In the genomic region with DNA sequence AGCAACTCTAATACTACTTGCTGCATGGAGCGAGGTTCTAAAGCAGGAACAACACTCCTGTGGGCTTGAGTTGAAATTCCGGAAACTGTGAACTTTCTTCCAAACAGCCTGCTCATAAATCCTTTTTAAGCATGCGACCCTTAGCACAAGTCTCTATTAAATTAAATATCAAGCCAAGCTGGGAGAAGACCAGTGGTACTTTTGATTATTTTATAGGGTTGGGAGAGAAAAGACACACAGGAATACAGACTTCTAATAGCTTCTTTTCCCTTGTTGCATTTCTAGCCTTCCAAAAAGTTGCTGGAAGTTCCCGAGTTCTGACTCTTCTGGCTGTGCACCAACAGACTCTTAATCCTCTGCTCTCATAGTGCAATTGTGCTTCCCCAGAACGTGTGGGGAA, we compare ENCODE assay signal across 10 mouse cellular contexts.
"Had no signal": no experiment of that assay in that cellular context is flagged by ENCODE, and none has a peak within 500 bp of the region (broad histone marks: within the 10 kb centered on the region; RNA-seq: fewer than 3 reads in every experiment).

No protein-coding gene starts in this region.

- H3K4me3 ChIP-seq: midbrain, embryonic 13.5 days; neural tube, embryonic 12.5 days; stomach, embryonic 15.5 days had no signal

- H3K27me3 ChIP-seq: midbrain, embryonic 13.5 days; neural tube, embryonic 12.5 days; stomach, embryonic 15.5 days had no signal

- H3K9me3 ChIP-seq: midbrain, embryonic 13.5 days; neural tube, embryonic 12.5 days; stomach, embryonic 15.5 days had no signal

- H3K27ac ChIP-seq: hindbrain, postnatal 0 days; liver, embryonic 14.5 days; midbrain, embryonic 13.5 days; neural tube, embryonic 12.5 days; stomach, embryonic 15.5 days had no signal

- H3K9ac ChIP-seq: liver, embryonic 14.5 days; midbrain, embryonic 13.5 days; neural tube, embryonic 12.5 days; stomach, embryonic 15.5 days had no signal

- DNase-seq: kidney, adult 2 months; left cerebral cortex, postnatal 4 days; lung, adult 18-20 months; thymus, adult 2 months; thymus, postnatal 25 days had no signal

- ATAC-seq: hindbrain, postnatal 0 days; midbrain, embryonic 13.5 days had no signal

- H3K4me1 ChIP-seq: midbrain, embryonic 13.5 days; neural tube, embryonic 12.5 days; stomach, embryonic 15.5 days had no signal

- H3K36me3 ChIP-seq: midbrain, embryonic 13.5 days; neural tube, embryonic 12.5 days; stomach, embryonic 15.5 days had no signal

- H3K4me2 ChIP-seq: midbrain, embryonic 13.5 days; neural tube, embryonic 12.5 days; stomach, embryonic 15.5 days had no signal
